Mouse (Mus musculus): Measurements from ENCODE around the gene Itpk1.

- TF ChIP-seq CTCF (IDR thresholded peaks at IDR 0.05): no peak
- no peak for TF ChIP-seq EP300 (IDR thresholded peaks at IDR 0.05)
These were observed 37.3 kb upstream of the Itpk1 start for GRCm38 (mm10) chr12:102742056-102742455.
